Mouse (Mus musculus) hindbrain, embryonic 13.5 days (tissue): ENCODE data around the gene Sdk1. TPM values are rescaled to one million over a fixed set of nuclear protein-coding genes. Genes with fewer than 3 reads are reported as not detected.

Source experiments
- ATAC-seq: fragments of 200-750 bp; cut with Nextera tagmentation; 2 replicates; pipeline ENCODE4 v1.8.0; 2017; ENCODE audit warnings: moderate TSS enrichment; ENCODE audit not compliant: low FRiP score
- H3K27ac ChIP-seq: fragments of 300-500 bp; sonication (generic); 2 replicates; pipeline ENCODE4 v1.5.1; 2015; ENCODE audit warnings: inconsistent platforms, mild to moderate bottlenecking, moderate library complexity
- H3K27me3 ChIP-seq: fragments of 300-500 bp; sonication (generic); 2 replicates; pipeline ENCODE4 v1.6.1; 2015; ENCODE audit warnings: mild to moderate bottlenecking, inconsistent platforms
- H3K36me3 ChIP-seq: fragments of 300-500 bp; sonication (generic); 2 replicates; pipeline ENCODE4 v1.6.1; 2015; ENCODE audit warnings: mild to moderate bottlenecking, inconsistent platforms
- H3K4me1 ChIP-seq: fragments of 300-500 bp; sonication (generic); replicated peaks from 2 replicates; pipeline ENCODE4 v1.6.1; 2015; ENCODE audit warnings: inconsistent platforms
- H3K4me2 ChIP-seq: fragments of 300-500 bp; sonication (generic); 2 replicates; pipeline ENCODE4 v1.6.1; 2015; ENCODE audit warnings: inconsistent platforms, mild to moderate bottlenecking, moderate library complexity
- H3K4me3 ChIP-seq: fragments of 300-500 bp; sonication (generic); 2 replicates; pipeline ENCODE4 v1.5.1; 2015; ENCODE audit warnings: mild to moderate bottlenecking, inconsistent platforms
- H3K9ac ChIP-seq: fragments of 300-500 bp; sonication (generic); 2 replicates; pipeline ENCODE4 v1.6.1; 2015; ENCODE audit warnings: mild to moderate bottlenecking, inconsistent platforms
- H3K9me3 ChIP-seq: fragments of 300-500 bp; sonication (generic); 2 replicates; pipeline ENCODE4 v1.6.1; 2016; ENCODE audit warnings: inconsistent platforms
- WGBS: fragments of 180-500 bp; shearing (Covaris S2); methylation state at CpG from one replicate; pipeline ENCODE4 v1.1.7; 2015; 5-methylcytosine and 5-hydroxymethylcytosine counted together
- polyA plus RNA-seq: library from polyadenylated mRNA; unstranded; fragments of >200 nt; fragmentation: Nextera tagmentation; extraction: Ambion mirVana; gene quantifications from 2 replicates; pipeline ENCODE4 v1.2.1, GENCODE M21; 2015

The Sdk1 gene
- polyA plus RNA-seq, 1 experiment from 2014 or later = 1.8 TPM

DNA sequence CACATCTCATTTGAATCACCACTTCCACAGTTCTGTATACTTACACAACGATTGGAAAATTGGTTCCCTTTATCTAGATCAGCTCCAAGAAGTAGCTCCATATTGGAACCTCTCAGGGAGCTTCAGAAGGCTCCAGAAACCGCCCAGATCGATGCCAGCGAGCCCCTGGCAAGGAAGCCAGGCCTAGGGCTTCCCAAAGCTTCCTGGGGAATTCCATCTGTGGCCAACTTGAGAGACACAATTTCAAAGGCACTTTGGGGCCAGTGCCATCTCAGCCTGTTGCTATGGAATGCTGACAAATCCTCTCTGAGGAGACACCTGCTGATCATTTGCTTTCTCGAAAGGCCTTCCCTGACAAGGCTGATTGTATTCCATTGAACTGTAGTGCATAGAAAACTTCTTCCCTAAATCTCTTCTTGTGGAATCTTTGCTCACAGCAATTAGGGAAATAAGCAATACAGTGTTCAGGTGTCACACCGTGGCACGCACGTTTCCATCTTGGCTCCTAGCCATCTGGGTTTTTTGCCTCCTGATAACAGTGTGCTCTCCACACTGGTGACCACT lies 595.7 kb downstream of the Sdk1 start:
- H3K4me3 ChIP-seq = no peak overlapping the region
- H3K27me3 ChIP-seq = no peaks in the 10 kb centered on the region
- no peaks in the 10 kb centered on the region for H3K36me3 ChIP-seq
- no peaks in the 10 kb centered on the region for H3K9me3 ChIP-seq
- no peak for ATAC-seq
- peaks cover 34% of the 10 kb centered on the region for H3K4me1 ChIP-seq
- no peak overlapping the region for H3K4me2 ChIP-seq
- no peak overlapping the region for H3K27ac ChIP-seq
- WGBS = 60% methylated on average over 8 of the region's 8 CpGs
- no peak overlapping the region for H3K9ac ChIP-seq

DNA sequence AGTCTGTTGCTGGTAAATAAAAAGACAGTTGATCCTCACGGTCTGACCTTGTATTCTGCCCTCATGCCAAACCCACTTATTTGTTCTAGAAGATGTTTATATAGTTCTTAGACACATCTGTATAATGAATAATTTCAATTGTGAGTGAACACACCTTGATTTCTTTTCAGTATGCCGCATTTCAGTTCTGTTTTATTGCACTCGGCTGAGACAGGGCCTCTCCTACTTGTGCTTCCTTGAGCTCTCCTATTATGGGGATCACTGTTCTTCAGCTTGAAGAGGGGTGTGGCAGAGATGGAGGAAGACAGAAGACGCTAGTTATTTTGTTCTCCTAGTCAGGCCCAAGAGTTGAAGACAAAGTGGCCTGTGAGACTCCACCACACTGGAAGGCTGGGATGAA lies 603.4 kb downstream of the Sdk1 start:
- Histone ChIP-seq H3K4me3 (no peak overlapping the region), H3K4me2 (no peak overlapping the region), H3K4me1 (peaks cover 4% of the 10 kb centered on the region; the same call in 1 of the 2 replicates), H3K27ac (no peak overlapping the region), H3K9me3 (no peaks in the 10 kb centered on the region), H3K27me3 (no peaks in the 10 kb centered on the region), H3K36me3 (no peaks in the 10 kb centered on the region), H3K9ac (no peak overlapping the region)
- WGBS = 85% methylated on average over 4 of the region's 4 CpGs
- ATAC-seq = no peak

DNA sequence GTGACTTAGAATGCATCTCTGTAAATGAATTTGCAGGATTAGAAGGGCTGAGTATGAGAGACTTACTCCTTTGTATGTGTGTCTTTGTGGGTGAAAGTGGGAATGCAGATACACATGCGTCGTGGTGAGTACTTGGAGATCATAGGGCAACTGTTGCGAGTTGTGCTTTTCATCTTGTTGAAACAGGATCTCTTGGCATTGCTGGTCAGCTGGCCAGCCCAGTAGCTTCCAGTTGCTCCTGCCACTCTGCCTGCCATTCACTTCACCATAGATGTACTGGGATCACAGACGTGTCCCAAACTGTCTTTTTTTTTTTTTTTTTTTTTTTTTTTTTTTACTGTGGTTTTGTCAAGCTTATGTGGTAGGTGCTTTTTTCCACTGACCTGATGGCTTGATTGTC lies 606.4 kb downstream of the Sdk1 start:
- ATAC-seq = no peak
- no peak overlapping the region for H3K9ac ChIP-seq
- peaks cover 13% of the 10 kb centered on the region for H3K4me1 ChIP-seq
- H3K4me3 ChIP-seq = no peak overlapping the region
- no peaks in the 10 kb centered on the region for H3K27me3 ChIP-seq
- no peaks in the 10 kb centered on the region for H3K9me3 ChIP-seq
- no peak overlapping the region for H3K4me2 ChIP-seq
- H3K27ac ChIP-seq = no peak overlapping the region
- WGBS = 96% methylated on average over 4 of the region's 4 CpGs
- no peaks in the 10 kb centered on the region for H3K36me3 ChIP-seq

DNA sequence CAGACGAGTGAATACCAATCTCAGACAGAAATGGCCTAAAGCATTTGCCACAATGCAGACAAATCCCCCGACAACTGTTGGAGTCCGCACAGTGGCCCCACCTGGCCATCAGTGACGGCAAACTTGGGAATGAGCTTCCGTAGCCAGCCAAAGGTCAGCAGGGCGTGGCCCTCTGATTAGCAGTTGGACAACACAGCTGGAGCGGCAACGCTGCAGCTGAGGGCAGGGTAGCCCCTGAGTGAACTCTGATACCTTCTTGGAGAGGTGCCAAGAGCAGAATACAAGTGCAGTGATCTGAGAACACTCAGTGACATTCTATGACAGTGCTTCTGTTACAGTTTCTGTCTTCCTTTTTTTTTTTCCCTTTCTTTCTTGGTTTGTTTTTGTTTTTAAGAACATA lies 610.9 kb downstream of the Sdk1 start:
- WGBS = 49% methylated on average over 8 of the region's 8 CpGs
- Histone ChIP-seq H3K4me2 (no peak overlapping the region), H3K36me3 (no peaks in the 10 kb centered on the region), H3K27ac (peak overlapping the region; percentile 35; the same call in 1 of the 2 replicates), H3K27me3 (no peaks in the 10 kb centered on the region), H3K9ac (no peak overlapping the region), H3K4me3 (no peak overlapping the region), H3K4me1 (peaks cover 13% of the 10 kb centered on the region), H3K9me3 (no peaks in the 10 kb centered on the region)
- ATAC-seq = no peak

DNA sequence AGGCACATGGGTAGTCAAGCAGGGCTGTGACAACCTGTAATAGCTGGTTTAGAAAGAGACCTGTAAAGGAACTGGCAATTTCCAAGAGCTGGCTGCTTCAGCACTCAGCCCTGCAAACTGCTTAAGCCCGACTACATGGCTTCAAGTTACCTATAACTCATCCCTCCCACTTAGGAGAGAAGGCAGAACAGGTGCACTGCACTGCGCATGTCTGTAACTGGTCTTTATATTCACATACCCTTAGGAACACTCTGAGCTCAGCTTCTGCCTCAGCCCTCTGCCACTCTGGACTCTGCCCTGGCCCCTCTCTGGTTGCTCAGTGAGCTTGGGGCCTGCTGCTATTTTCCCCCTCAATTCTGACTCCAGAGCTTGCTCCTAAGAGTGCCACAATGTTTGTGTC lies 615.2 kb downstream of the Sdk1 start:
- Histone ChIP-seq H3K9ac (no peak overlapping the region), H3K36me3 (no peaks in the 10 kb centered on the region)
- WGBS = 85% methylated on average over 2 of the region's 2 CpGs

DNA sequence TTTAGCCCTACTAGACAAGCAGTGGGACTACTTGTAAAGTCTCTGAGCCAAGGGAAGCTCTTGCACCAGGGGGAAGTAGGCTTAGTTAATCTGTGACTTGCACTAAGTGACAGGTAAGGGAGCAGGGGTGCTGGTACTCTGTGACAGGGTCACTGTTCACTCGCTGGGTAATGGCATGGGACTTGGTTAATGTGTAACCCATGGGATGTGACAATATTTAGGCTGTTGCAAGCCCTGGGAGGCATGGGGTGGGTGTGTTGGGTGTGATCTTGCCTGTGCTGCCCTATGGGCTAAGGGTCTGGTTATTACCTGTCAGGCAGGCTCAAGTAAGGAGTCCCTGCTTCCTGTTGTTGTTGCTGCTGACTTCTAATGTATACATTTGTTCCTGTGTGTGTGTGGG lies 616.5 kb downstream of the Sdk1 start:
- WGBS = 50% methylated on average over 1 of the region's 1 CpGs
- peaks cover 9% of the 10 kb centered on the region; the same call in 1 of the 2 replicates for H3K4me1 ChIP-seq
- ATAC-seq = no peak
- H3K36me3 ChIP-seq = no peaks in the 10 kb centered on the region
- no peak overlapping the region for H3K9ac ChIP-seq
- H3K4me3 ChIP-seq = no peak overlapping the region
- H3K27me3 ChIP-seq = no peaks in the 10 kb centered on the region
- H3K9me3 ChIP-seq = no peaks in the 10 kb centered on the region
- H3K4me2 ChIP-seq = no peak overlapping the region
- H3K27ac ChIP-seq = peak overlapping the region; percentile 26; the same call in 1 of the 2 replicates

More for the DNA sequence above, 615.2 kb downstream of the Sdk1 start:
- no peaks in the 10 kb centered on the region for H3K9me3 ChIP-seq
- no peak overlapping the region for H3K4me2 ChIP-seq
- no peak overlapping the region for H3K4me3 ChIP-seq
- H3K4me1 ChIP-seq = peaks cover 19% of the 10 kb centered on the region
- H3K27ac ChIP-seq = no peak overlapping the region
- no peak for ATAC-seq
- no peaks in the 10 kb centered on the region for H3K27me3 ChIP-seq

DNA sequence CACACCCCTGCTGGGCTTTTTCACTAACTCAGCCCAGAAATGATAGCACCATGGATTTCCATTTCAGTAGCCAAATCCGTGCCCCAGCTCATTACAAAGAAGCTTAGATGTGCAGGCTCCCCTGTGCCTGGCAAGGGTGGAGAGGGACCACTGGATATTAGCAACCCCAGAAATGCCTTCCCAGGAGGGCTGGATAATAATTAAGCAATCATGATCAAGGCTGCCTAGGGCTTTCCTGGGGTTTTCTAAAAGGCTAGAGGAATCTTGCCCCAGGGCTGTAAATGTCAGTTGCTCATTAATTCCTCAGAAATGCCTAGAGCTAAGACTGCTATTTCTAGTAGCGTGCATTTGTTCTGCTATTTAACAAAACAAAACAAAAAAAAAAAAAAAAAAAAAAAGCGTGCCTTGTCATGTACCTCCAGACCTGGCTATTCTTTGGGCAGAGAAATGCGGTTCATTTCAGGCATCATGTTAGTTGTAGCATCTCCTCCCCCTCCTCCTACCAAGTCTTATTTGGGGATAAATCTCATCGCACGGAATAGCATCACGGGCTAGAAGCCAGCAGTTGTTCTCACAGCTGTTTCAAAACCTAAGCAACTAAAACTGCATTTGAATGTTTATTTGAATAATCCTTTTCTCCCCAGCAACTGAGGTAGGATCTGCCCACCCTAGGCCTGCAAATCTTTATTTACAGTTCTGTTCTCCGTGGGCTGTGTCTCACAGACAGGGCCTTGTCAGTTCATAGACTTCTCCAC lies 617.3 kb downstream of the Sdk1 start:
- no peak for ATAC-seq
- Histone ChIP-seq H3K27me3 (no peaks in the 10 kb centered on the region), H3K36me3 (no peaks in the 10 kb centered on the region), H3K4me3 (no peak overlapping the region), H3K4me1 (peaks cover 9% of the 10 kb centered on the region; the same call in 1 of the 2 replicates), H3K9ac (no peak overlapping the region), H3K27ac (peak overlapping the region; percentile 26; the same call in 1 of the 2 replicates), H3K9me3 (no peaks in the 10 kb centered on the region), H3K4me2 (no peak overlapping the region)
- WGBS = 24% methylated on average over 8 of the region's 8 CpGs

DNA sequence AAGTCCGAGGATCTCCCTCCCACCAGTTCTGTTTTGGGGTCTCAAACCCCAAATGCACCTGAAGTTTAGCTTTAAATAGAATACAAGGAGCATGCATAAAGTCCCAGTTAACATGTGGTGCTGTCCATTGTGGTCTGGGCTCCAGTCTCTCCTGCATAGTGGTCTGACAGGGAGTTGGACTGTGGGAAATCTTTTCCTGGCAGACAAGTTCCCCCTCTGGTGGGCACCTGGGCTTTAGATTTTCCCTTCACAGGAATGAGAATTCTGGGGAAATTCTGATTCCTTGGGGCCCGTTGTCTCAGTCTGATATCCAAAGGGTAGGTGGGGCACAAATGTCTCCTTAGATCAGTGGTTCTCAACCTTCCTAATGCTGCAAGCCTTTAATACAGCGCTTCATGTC lies 624.8 kb downstream of the Sdk1 start:
- ATAC-seq = no peak
- Histone ChIP-seq H3K9ac (no peak overlapping the region), H3K27ac (no peak overlapping the region), H3K4me3 (no peak overlapping the region), H3K36me3 (no peaks in the 10 kb centered on the region), H3K4me1 (no peaks in the 10 kb centered on the region), H3K27me3 (peaks cover 3% of the 10 kb centered on the region; the same call in 1 of the 2 replicates), H3K9me3 (no peaks in the 10 kb centered on the region), H3K4me2 (no peak overlapping the region)
- WGBS = 86% methylated on average over 3 of the region's 3 CpGs

DNA sequence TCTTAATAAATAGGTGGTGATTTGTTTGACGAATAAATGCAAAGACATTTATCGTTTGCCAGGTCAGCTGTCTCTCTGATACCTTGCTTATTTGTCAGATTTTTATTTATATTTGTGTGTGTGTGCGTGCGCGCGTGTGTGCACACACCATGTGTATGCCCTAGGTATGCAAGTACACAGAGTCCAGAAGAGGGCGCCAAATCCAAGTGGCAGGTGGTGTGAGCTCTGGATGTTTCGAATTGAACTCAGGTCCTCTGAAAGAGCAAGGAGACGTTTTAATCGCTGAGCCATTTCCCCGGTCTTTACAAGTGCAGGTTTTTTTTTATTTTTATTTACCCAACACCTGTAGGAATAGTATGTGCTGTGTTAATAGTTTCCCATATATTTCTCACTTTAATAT lies 632.5 kb downstream of the Sdk1 start:
- ATAC-seq = no peak
- no peak overlapping the region for H3K4me2 ChIP-seq
- H3K36me3 ChIP-seq = no peaks in the 10 kb centered on the region
- whole genome bisulfite sequencing = 95% methylated on average over 11 of the region's 11 CpGs
- no peaks in the 10 kb centered on the region for H3K4me1 ChIP-seq
- H3K9me3 ChIP-seq = no peaks in the 10 kb centered on the region
- no peaks in the 10 kb centered on the region for H3K27me3 ChIP-seq
- no peak overlapping the region for H3K27ac ChIP-seq
- no peak overlapping the region for H3K4me3 ChIP-seq
- H3K9ac ChIP-seq = no peak overlapping the region

DNA sequence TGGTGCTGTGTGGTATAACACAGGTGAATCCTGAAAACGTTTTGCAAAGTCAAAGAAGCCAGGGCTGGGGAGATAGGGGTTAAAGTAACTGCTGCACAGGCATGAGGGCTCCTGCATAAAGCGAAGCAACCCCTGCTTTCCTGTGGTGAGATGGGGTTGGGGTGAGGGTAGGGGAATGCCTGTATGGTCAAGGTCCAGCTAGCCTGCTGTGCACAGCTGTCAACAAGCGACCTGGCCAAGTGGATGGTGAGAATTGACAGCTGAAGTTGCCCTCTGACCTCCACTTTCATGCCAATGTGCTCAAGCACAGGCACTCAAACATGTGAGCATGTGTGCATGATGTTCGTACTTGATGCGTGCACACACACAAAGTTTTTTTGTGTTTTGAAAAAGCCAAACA lies 639.4 kb downstream of the Sdk1 start:
- H3K4me2 ChIP-seq = no peak overlapping the region
- H3K36me3 ChIP-seq = no peaks in the 10 kb centered on the region
- H3K27me3 ChIP-seq = no peaks in the 10 kb centered on the region
- peaks cover 4% of the 10 kb centered on the region for H3K4me1 ChIP-seq
- ATAC-seq = no peak
- H3K4me3 ChIP-seq = no peak overlapping the region
- H3K27ac ChIP-seq = no peak overlapping the region
- no peak overlapping the region for H3K9ac ChIP-seq
- 64% methylated on average over 5 of the region's 5 CpGs for WGBS
- no peaks in the 10 kb centered on the region for H3K9me3 ChIP-seq

DNA sequence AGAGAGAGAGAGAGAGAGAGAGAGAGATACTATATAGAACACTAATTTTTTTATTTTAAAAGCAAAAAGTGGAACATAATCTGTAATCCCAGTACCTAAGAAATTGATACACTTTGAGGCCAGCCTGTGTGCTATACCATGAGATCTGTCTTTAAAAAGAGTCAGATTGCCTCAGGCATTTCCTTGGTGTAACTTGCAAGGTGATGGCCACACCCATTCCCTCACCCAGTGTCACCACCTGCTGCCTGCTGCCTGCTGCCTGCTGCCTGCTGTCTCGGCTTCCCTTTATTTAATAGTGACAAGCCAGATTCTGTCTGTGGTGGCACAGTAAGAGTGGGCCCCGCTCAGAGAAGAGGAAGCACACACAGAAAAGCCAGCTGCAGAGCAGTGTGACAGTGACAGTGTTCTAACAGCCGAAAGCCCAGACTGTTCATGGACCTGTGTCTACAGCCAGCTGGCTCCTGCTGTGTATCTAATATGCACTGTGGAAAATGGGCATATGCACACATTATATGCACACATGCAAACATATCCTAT lies 642.9 kb downstream of the Sdk1 start:
- Histone ChIP-seq H3K9ac (no peak overlapping the region), H3K36me3 (no peaks in the 10 kb centered on the region), H3K4me1 (peaks cover 14% of the 10 kb centered on the region), H3K27ac (no peak overlapping the region), H3K4me3 (no peak overlapping the region), H3K27me3 (0 out of 2 replicates have a peak, but pooled peaks cover 3% of the 10 kb centered on the region), H3K4me2 (no peak overlapping the region), H3K9me3 (no peaks in the 10 kb centered on the region)
- 53% methylated on average over 3 of the region's 3 CpGs for WGBS
- no peak for ATAC-seq

DNA sequence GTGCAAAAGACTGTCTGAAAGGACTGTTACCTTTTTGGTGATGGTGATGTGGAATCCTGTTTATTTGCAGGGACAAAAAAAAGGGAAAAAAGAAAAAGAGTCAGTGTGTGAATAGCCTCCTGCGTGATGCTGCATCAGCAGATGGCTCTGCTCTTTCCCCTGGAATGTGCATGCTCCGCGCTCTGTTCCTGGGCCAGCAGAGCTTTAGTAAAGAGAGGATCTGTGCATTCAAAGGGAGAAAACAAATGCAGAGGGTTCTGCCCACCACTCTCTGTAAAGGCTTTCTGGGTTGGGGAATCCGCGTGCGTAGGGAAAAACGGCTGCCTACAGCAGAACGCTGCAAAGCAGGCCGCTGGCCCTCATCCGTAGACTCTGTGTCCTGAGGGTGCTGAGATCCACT lies 644.7 kb downstream of the Sdk1 start:
- Histone ChIP-seq H3K27me3 (0 out of 2 replicates have a peak, but pooled peaks cover 3% of the 10 kb centered on the region), H3K36me3 (no peaks in the 10 kb centered on the region), H3K27ac (peak overlapping the region; percentile 50; the same call in 1 of the 2 replicates), H3K9me3 (no peaks in the 10 kb centered on the region), H3K4me3 (no peak overlapping the region), H3K4me1 (peaks cover 30% of the 10 kb centered on the region), H3K4me2 (no peak overlapping the region), H3K9ac (no peak overlapping the region)
- 55% methylated on average over 10 of the region's 10 CpGs for WGBS
- no peak for ATAC-seq
